Mouse (Mus musculus): Measurements from ENCODE around the gene Zfp617. TPM values are rescaled to one million over a fixed set of nuclear protein-coding genes. Genes with fewer than 3 reads are reported as not detected.

Zfp617 gene
- polyA plus RNA-seq, 1 experiment from 2014 or later: 39.7 TPM

DNA sequence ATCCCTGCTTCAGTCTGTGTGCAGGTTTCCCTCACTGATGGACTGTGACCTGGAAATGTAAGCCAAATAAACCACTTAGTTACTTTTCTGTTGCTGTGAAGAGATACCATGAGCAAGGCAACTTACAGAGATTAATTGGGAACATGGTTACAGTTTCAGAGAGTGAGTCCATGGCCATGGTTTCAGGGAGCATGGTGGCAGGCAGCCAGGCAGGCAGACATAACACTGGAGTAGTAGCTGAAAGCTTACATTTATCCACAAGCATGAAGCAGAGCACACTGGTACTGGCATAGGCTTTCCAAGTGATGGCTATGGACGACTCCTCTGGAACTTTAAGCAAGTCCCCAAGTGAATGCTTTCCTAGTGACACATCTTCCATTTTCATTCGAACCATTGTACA lies 56.7 kb downstream of the Zfp617 start:
- Histone ChIP-seq H3K27me3 (ENCODE audit: control insufficient read depth, insufficient read depth, low read length) (no peaks in the 10 kb centered on the region), H3K9ac (ENCODE audit: low read length) (no peak overlapping the region), H3K9me3 (ENCODE audit: control insufficient read depth, low read length) (peaks cover 4% of the 10 kb centered on the region; the same call in 1 of the 2 replicates), H3K27ac (ENCODE audit: low read depth, low read length) (no peak overlapping the region), H3K4me1 (ENCODE audit: control insufficient read depth, insufficient read depth, low read length) (no peaks in the 10 kb centered on the region), H3K4me2 (no peak overlapping the region), H3K4me3 (ENCODE audit: low read depth, low read length) (no peak overlapping the region), H3K36me3 (ENCODE audit: control insufficient read depth, insufficient read depth, low read length) (peaks cover 29% of the 10 kb centered on the region)
- DNase-seq (ENCODE audit: low spot score, missing footprints) (no peak), ATAC-seq (ENCODE audit: low FRiP score) (no peak)
- 89% methylated on average over 2 of the region's 2 CpGs for WGBS

DNA sequence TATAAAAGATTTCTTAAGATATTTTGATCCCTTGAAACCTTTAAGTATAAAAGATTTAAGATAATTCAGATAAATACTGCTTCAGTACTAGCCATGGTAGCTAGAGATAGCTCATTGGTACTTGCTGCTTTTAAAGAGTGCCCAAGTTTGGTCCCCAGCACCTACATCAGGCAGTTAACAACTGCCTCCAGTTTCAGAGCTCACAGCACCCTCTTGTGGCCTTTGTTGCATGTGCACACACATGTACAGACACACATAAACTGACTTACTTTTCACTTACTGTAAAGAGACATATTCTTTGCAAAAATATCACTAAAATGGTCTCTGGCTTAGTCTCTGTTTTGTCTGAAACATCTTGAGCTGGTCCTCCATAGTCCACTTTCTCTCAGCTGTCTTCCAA lies 58.0 kb downstream of the Zfp617 start:
- Histone ChIP-seq H3K4me3 (ENCODE audit: low read depth, low read length) (no peak overlapping the region), H3K9me3 (ENCODE audit: control insufficient read depth, low read length) (peaks cover 4% of the 10 kb centered on the region; the same call in 1 of the 2 replicates), H3K4me2 (no peak overlapping the region), H3K27me3 (ENCODE audit: control insufficient read depth, insufficient read depth, low read length) (no peaks in the 10 kb centered on the region), H3K27ac (ENCODE audit: low read depth, low read length) (no peak overlapping the region), H3K4me1 (ENCODE audit: control insufficient read depth, insufficient read depth, low read length) (no peaks in the 10 kb centered on the region), H3K9ac (ENCODE audit: low read length) (no peak overlapping the region), H3K36me3 (ENCODE audit: control insufficient read depth, insufficient read depth, low read length) (peaks cover 29% of the 10 kb centered on the region)
- DNase-seq (ENCODE audit: low spot score, missing footprints): peak; percentile 19
- ATAC-seq (ENCODE audit: low FRiP score): no peak

- no peak overlapping the region for H3K4me2 ChIP-seq
- H3K9me3 ChIP-seq (ENCODE audit: control insufficient read depth, low read length): peaks cover 4% of the 10 kb centered on the region; the same call in 1 of the 2 replicates
- over 99% methylated on average over 5 of the region's 5 CpGs for WGBS
- no peak overlapping the region for H3K9ac ChIP-seq (ENCODE audit: low read length)
- ATAC-seq (ENCODE audit: low FRiP score) (no peak), DNase-seq (ENCODE audit: low spot score, missing footprints) (peak; percentile 26)
- H3K27me3 ChIP-seq (ENCODE audit: control insufficient read depth, insufficient read depth, low read length): no peaks in the 10 kb centered on the region
- H3K36me3 ChIP-seq (ENCODE audit: control insufficient read depth, insufficient read depth, low read length): peaks cover 29% of the 10 kb centered on the region
- H3K4me1 ChIP-seq (ENCODE audit: control insufficient read depth, insufficient read depth, low read length): no peaks in the 10 kb centered on the region
- H3K4me3 ChIP-seq (ENCODE audit: low read depth, low read length): no peak overlapping the region
- H3K27ac ChIP-seq (ENCODE audit: low read depth, low read length): no peak overlapping the region
Measured at GRCm38 (mm10) chr8:71967261-71967660, 58.8 kb downstream of the Zfp617 start.

DNA sequence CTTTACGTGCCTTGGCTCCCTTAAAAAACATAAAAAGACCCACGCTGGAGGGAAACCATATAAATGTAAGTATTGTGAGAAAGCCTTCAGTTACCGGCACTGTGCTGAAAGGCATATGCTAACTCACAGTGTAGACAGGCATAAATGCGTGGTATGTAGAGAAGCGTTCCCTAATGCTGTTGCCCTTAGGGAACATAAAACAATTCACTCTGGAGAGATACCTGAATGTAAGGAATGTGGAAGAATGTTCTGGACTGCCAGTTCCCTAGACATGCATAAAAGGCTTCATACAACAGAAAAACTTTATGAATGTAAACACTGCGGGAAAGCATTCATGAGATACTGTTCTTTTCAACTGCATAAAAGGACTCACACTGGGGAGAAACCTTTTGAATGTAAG lies 59.7 kb downstream of the Zfp617 start:
- ATAC-seq (ENCODE audit: low FRiP score) (no peak), DNase-seq (ENCODE audit: low spot score, missing footprints) (peak; percentile 4)
- H3K27me3 ChIP-seq (ENCODE audit: control insufficient read depth, insufficient read depth, low read length): no peaks in the 10 kb centered on the region
- no peak overlapping the region for H3K4me2 ChIP-seq
- H3K36me3 ChIP-seq (ENCODE audit: control insufficient read depth, insufficient read depth, low read length): peaks cover 29% of the 10 kb centered on the region
- 94% methylated on average over 6 of the region's 6 CpGs for WGBS
- no peak overlapping the region for H3K9ac ChIP-seq (ENCODE audit: low read length)
- H3K4me1 ChIP-seq (ENCODE audit: control insufficient read depth, insufficient read depth, low read length): no peaks in the 10 kb centered on the region
- H3K4me3 ChIP-seq (ENCODE audit: low read depth, low read length): no peak overlapping the region
- peaks cover 4% of the 10 kb centered on the region; the same call in 1 of the 2 replicates for H3K9me3 ChIP-seq (ENCODE audit: control insufficient read depth, low read length)
- H3K27ac ChIP-seq (ENCODE audit: low read depth, low read length): no peak overlapping the region

DNA sequence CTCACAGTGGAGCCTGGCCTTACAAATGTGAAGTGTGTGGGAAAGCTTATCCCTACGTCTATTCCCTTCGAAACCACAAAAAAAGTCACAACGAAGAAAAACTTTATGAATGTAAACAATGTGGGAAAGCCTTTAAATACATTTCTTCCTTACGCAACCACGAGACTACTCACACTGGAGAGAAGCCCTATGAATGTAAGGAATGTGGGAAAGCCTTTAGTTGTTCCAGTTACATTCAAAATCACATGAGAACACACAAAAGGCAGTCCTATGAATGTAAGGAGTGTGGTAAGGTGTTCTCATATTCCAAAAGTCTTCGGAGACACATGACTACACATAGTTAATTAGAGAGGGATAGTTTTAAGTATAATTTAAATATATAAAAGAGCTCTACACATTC lies 60.2 kb downstream of the Zfp617 start:
- H3K9me3 ChIP-seq (ENCODE audit: control insufficient read depth, low read length): peaks cover 4% of the 10 kb centered on the region; the same call in 1 of the 2 replicates
- no peak overlapping the region for H3K4me2 ChIP-seq
- peaks cover 29% of the 10 kb centered on the region for H3K36me3 ChIP-seq (ENCODE audit: control insufficient read depth, insufficient read depth, low read length)
- no peaks in the 10 kb centered on the region for H3K27me3 ChIP-seq (ENCODE audit: control insufficient read depth, insufficient read depth, low read length)
- DNase-seq (ENCODE audit: low spot score, missing footprints) (no peak), ATAC-seq (ENCODE audit: low FRiP score) (no peak)
- no peak overlapping the region for H3K9ac ChIP-seq (ENCODE audit: low read length)
- no peaks in the 10 kb centered on the region for H3K4me1 ChIP-seq (ENCODE audit: control insufficient read depth, insufficient read depth, low read length)
- no peak overlapping the region for H3K4me3 ChIP-seq (ENCODE audit: low read depth, low read length)
- no peak overlapping the region for H3K27ac ChIP-seq (ENCODE audit: low read depth, low read length)
- WGBS: 93% methylated on average over 6 of the region's 6 CpGs

- H3K4me2 ChIP-seq: no peak overlapping the region
- H3K9ac ChIP-seq (ENCODE audit: low read length): no peak overlapping the region
- DNase-seq (ENCODE audit: low spot score, missing footprints): peak; percentile 89
- H3K4me3 ChIP-seq (ENCODE audit: low read depth, low read length): no peak overlapping the region
- WGBS: 88% methylated on average over 1 of the region's 1 CpGs
- H3K36me3 ChIP-seq (ENCODE audit: control insufficient read depth, insufficient read depth, low read length): peaks cover 15% of the 10 kb centered on the region; the same call in 1 of the 2 replicates
- H3K9me3 ChIP-seq (ENCODE audit: control insufficient read depth, low read length): no peaks in the 10 kb centered on the region; the same call in 1 of the 2 replicates
- no peaks in the 10 kb centered on the region for H3K27me3 ChIP-seq (ENCODE audit: control insufficient read depth, insufficient read depth, low read length)
- no peaks in the 10 kb centered on the region for H3K4me1 ChIP-seq (ENCODE audit: control insufficient read depth, insufficient read depth, low read length)
- ATAC-seq (ENCODE audit: low FRiP score): no peak
- H3K27ac ChIP-seq (ENCODE audit: low read depth, low read length): no peak overlapping the region
Measured at GRCm38 (mm10) chr8:71971945-71972344, 63.5 kb downstream of the Zfp617 start.

- ATAC-seq (ENCODE audit: low FRiP score): no peak
- WGBS: 77% methylated on average over 3 of the region's 3 CpGs
Measured at GRCm38 (mm10) chr8:71974211-71974610, 65.8 kb downstream of the Zfp617 start.

DNA sequence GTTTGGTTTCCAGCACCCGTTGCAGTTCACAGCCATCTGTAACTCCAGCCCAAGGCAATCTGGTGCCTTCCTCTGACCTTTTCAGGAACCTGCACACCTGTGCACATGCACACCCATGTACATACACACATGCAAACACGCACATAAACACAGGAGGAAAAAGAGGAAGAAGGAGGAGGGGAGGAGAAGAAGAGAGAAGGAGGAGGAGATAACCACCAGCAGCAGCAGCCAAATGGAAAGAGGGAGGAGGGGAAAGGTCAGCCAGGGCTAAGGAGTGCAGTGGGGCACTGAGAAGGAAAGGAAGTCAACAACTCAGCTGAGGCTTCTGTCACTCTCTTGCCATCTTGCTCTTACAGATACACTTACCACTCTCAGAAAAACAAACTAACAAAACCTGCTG lies 72.6 kb downstream of the Zfp617 start:
- no peak for DNase-seq (ENCODE audit: low spot score, missing footprints)
- H3K27me3 ChIP-seq (ENCODE audit: control insufficient read depth, insufficient read depth, low read length): no peaks in the 10 kb centered on the region

More at GRCm38 (mm10) chr8:71974211-71974610, 65.8 kb downstream of the Zfp617 start:
- Histone ChIP-seq H3K9me3 (ENCODE audit: control insufficient read depth, low read length) (no peaks in the 10 kb centered on the region), H3K4me1 (ENCODE audit: control insufficient read depth, insufficient read depth, low read length) (no peaks in the 10 kb centered on the region), H3K4me2 (no peak overlapping the region), H3K9ac (ENCODE audit: low read length) (no peak overlapping the region), H3K27ac (ENCODE audit: low read depth, low read length) (no peak overlapping the region), H3K27me3 (ENCODE audit: control insufficient read depth, insufficient read depth, low read length) (no peaks in the 10 kb centered on the region), H3K4me3 (ENCODE audit: low read depth, low read length) (no peak overlapping the region), H3K36me3 (ENCODE audit: control insufficient read depth, insufficient read depth, low read length) (no peaks in the 10 kb centered on the region)
- peak; percentile 45 for DNase-seq (ENCODE audit: low spot score, missing footprints)

GRCm38 (mm10) chr8:71981456-71981855 lies 73.0 kb downstream of the Zfp617 start:
- no peak for ATAC-seq (ENCODE audit: low FRiP score)

More for the DNA sequence above, 72.6 kb downstream of the Zfp617 start:
- no peak overlapping the region for H3K4me2 ChIP-seq
- no peaks in the 10 kb centered on the region for H3K4me1 ChIP-seq (ENCODE audit: control insufficient read depth, insufficient read depth, low read length)
- H3K27ac ChIP-seq (ENCODE audit: low read depth, low read length): no peak overlapping the region
- 86% methylated on average over 2 of the region's 2 CpGs for WGBS
- ATAC-seq (ENCODE audit: low FRiP score): no peak
- no peaks in the 10 kb centered on the region for H3K36me3 ChIP-seq (ENCODE audit: control insufficient read depth, insufficient read depth, low read length)
- no peaks in the 10 kb centered on the region for H3K9me3 ChIP-seq (ENCODE audit: control insufficient read depth, low read length)
- no peak overlapping the region for H3K4me3 ChIP-seq (ENCODE audit: low read depth, low read length)
- no peak overlapping the region for H3K9ac ChIP-seq (ENCODE audit: low read length)

More at GRCm38 (mm10) chr8:71981456-71981855, 73.0 kb downstream of the Zfp617 start:
- H3K9me3 ChIP-seq (ENCODE audit: control insufficient read depth, low read length): no peaks in the 10 kb centered on the region
- no peak overlapping the region for H3K4me3 ChIP-seq (ENCODE audit: low read depth, low read length)
- H3K4me1 ChIP-seq (ENCODE audit: control insufficient read depth, insufficient read depth, low read length): no peaks in the 10 kb centered on the region
- DNase-seq (ENCODE audit: low spot score, missing footprints): no peak
- no peak overlapping the region for H3K4me2 ChIP-seq
- no peaks in the 10 kb centered on the region for H3K27me3 ChIP-seq (ENCODE audit: control insufficient read depth, insufficient read depth, low read length)
- H3K27ac ChIP-seq (ENCODE audit: low read depth, low read length): no peak overlapping the region
- H3K36me3 ChIP-seq (ENCODE audit: control insufficient read depth, insufficient read depth, low read length): no peaks in the 10 kb centered on the region
- no peak overlapping the region for H3K9ac ChIP-seq (ENCODE audit: low read length)
- 84% methylated on average over 4 of the region's 4 CpGs for WGBS

All from midbrain, embryonic 11.5 days (tissue).